Mouse (Mus musculus) skeletal muscle tissue, adult 2 months (tissue): ENCODE measurements around the gene Mnat1.

Source experiments
- DNase-seq: peaks from one replicate; pipeline ENCODE4 v3.0.0-alpha.2; 2012; ENCODE audit warnings: low read depth, low spot score

Mnat1 gene

GRCm38 (mm10) chr12:73317706-73318686, 194.5 kb downstream of the Mnat1 start:
- DNase-seq = no peak
